In the genomic region with DNA sequence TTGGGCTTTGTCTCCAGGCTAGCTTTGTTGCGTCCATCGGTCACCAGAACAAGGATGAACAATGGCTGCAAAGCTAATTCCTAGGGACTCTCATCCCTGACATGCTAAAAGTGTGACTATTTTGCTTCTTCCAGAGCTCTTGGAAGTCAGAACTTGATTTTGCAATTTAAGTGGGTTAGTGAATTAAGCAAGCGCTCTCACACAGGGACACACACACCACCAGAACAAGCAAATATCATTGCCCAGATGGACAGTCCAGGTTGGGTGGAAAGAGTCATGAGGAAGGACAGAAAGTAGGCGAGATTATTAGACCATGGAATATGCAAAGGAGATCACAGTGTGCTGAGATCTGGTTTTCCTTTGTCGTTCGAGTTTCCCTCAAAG, we compare ENCODE assay signal across 22 mouse cellular contexts. TPM values are rescaled to one million over a fixed set of nuclear protein-coding genes. Genes with fewer than 3 reads are reported as not detected.
DNase-seq lines count a peak whose midpoint lies in the region; ATAC-seq and TF ChIP-seq lines count a peak whose summit lies in the region.
"Had no signal": no experiment of that assay in that cellular context is flagged by ENCODE, and none has a peak within 500 bp of the region (broad histone marks: within the 10 kb centered on the region; RNA-seq: fewer than 3 reads in every experiment).

No protein-coding gene starts in this region.

- TF ChIP-seq CTCF in gastrocnemius, adult 2 months (IDR thresholded peaks at IDR 0.05) = no peak
- TF ChIP-seq CTCF in liver, postnatal 0 days (IDR thresholded peaks at IDR 0.05; ENCODE audit: low read depth) = no peak
- no peak for TF ChIP-seq CTCF in small intestine, adult 2 months (IDR thresholded peaks at IDR 0.05; ENCODE audit: extremely low read depth, insufficient read length, insufficient replicate concordance, low read depth, low read length)

- TF ChIP-seq EP300 in liver, postnatal 0 days (IDR thresholded peaks at IDR 0.05; ENCODE audit: low read depth) = no peak

- H3K9ac ChIP-seq in heart, embryonic 14.5 days (ENCODE audit: low read length) = no peak overlapping the region
- H3K9ac ChIP-seq in liver, postnatal 0 days (replicated peaks) = no peak overlapping the region
- H3K9ac ChIP-seq: embryonic facial prominence, embryonic 15.5 days; intestine, embryonic 15.5 days; liver, embryonic 13.5 days; lung, embryonic 15.5 days; neural tube, embryonic 12.5 days had no signal

- H3K27me3 ChIP-seq in heart, embryonic 14.5 days (ENCODE audit: control insufficient read depth, insufficient read depth, low read length) = no peaks in the 10 kb centered on the region
- H3K27me3 ChIP-seq in liver, postnatal 0 days (ENCODE audit: insufficient read depth, low read length) = no peaks in the 10 kb centered on the region
- no peaks in the 10 kb centered on the region for H3K27me3 ChIP-seq in small intestine, adult 2 months (ENCODE audit: control insufficient read depth, insufficient read depth, low read length)
- H3K27me3 ChIP-seq: intestine, embryonic 15.5 days; lung, embryonic 15.5 days; neural tube, embryonic 12.5 days had no signal

- no peak for DNase-seq in gastrocnemius, adult 2 months
- no peak for DNase-seq in gastrocnemius, adult 8-10 months (ENCODE audit: low spot score in 2 of 2)
- no peak for DNase-seq in heart, adult 11 months
- DNase-seq in liver, postnatal 0 days = no peak
- DNase-seq in liver = no peak
- no peak for DNase-seq in thymus, postnatal 4 days
- DNase-seq: adrenal gland, postnatal 25 days; cerebellum, adult 9-10 months; gastrocnemius, postnatal 14 days; liver, embryonic 13.5 days; midbrain, embryonic 14.5 days; right cerebral cortex, adult 18-20 months had no signal

- TF ChIP-seq POLR2A in small intestine, adult 2 months (IDR thresholded peaks at IDR 0.05; ENCODE audit: low read depth, low read length) = no peak

- WGBS in heart, embryonic 14.5 days = 64% methylated on average over 6 of the region's 6 CpGs
- 61% methylated on average over 6 of the region's 6 CpGs for WGBS in liver, postnatal 0 days (ENCODE audit: insufficient replicate concordance)
- WGBS in small intestine, adult 2 months = 63% methylated on average over 6 of the region's 6 CpGs

- H3K4me1 ChIP-seq in heart, embryonic 14.5 days (ENCODE audit: control insufficient read depth in 2 of 2, insufficient read depth in 2 of 2, low read length in 2 of 2) = peaks cover 26 to 55% of the 10 kb centered on the region in 2 experiments
- H3K4me1 ChIP-seq in liver, postnatal 0 days (ENCODE audit: insufficient read depth) = peaks cover 28% of the 10 kb centered on the region
- H3K4me1 ChIP-seq in small intestine, adult 2 months (ENCODE audit: control insufficient read depth, insufficient read depth, insufficient read length, low read length) = peaks cover 26% of the 10 kb centered on the region; the same call in 1 of the 2 replicates
- H3K4me1 ChIP-seq: intestine, embryonic 15.5 days had no signal

- peak overlapping the region; percentile 56 for H3K27ac ChIP-seq in gastrocnemius, adult 2 months
- peak overlapping the region; percentile 6 to 14; a peak in 3 of 4 replicates for H3K27ac ChIP-seq in heart, embryonic 14.5 days (replicated peaks in 1 of 2; ENCODE audit: control insufficient read depth in 1 of 2, insufficient read depth in 1 of 2, low read depth in 2 of 2, low read length in 2 of 2)
- no peak overlapping the region for H3K27ac ChIP-seq in liver, postnatal 0 days (ENCODE audit: low read depth)
- peak overlapping the region; percentile 73 for H3K27ac ChIP-seq in small intestine, adult 2 months (ENCODE audit: insufficient read depth, low read depth, low read length)
- H3K27ac ChIP-seq: embryonic facial prominence, embryonic 15.5 days; hindbrain, embryonic 10.5 days; intestine, embryonic 15.5 days; layer of hippocampus, adult 2 months; liver, embryonic 13.5 days; lung, embryonic 15.5 days; neural tube, embryonic 12.5 days had no signal

- no peak for ATAC-seq in heart, embryonic 14.5 days (ENCODE audit: insufficient number of reproducible peaks, insufficient read depth, low FRiP score, low read depth)
- ATAC-seq in liver, postnatal 0 days = peak; percentile 39; the same call in 1 of the 2 replicates
- ATAC-seq: forebrain, embryonic 14.5 days; hindbrain, embryonic 16.5 days; intestine, embryonic 15.5 days had no signal

- intact Hi-C loops in gastrocnemius, adult 2 months (cut with DNase I) = no loop called here

- H3K9me3 ChIP-seq in heart, embryonic 14.5 days (ENCODE audit: control insufficient read depth, low read length) = no peaks in the 10 kb centered on the region
- H3K9me3 ChIP-seq in liver, postnatal 0 days (ENCODE audit: low read length) = no peaks in the 10 kb centered on the region
- H3K9me3 ChIP-seq: embryonic facial prominence, embryonic 15.5 days; hindbrain, embryonic 10.5 days; intestine, embryonic 15.5 days; liver, embryonic 13.5 days; lung, embryonic 15.5 days; neural tube, embryonic 12.5 days had no signal

- no peak overlapping the region for H3K4me3 ChIP-seq in gastrocnemius, adult 2 months
- H3K4me3 ChIP-seq in heart, embryonic 14.5 days (ENCODE audit: control insufficient read depth in 1 of 2, insufficient read depth in 1 of 2, low read depth in 1 of 2, low read length in 2 of 2) = no peak overlapping the region
- H3K4me3 ChIP-seq in liver, postnatal 0 days (ENCODE audit: low read depth, low read length) = no peak overlapping the region
- H3K4me3 ChIP-seq in small intestine, adult 2 months (ENCODE audit: low read depth, low read length) = no peak overlapping the region
- H3K4me3 ChIP-seq: embryonic facial prominence, embryonic 15.5 days; hindbrain, embryonic 10.5 days; intestine, embryonic 15.5 days; layer of hippocampus, adult 2 months; liver, embryonic 13.5 days; lung, embryonic 15.5 days; neural tube, embryonic 12.5 days had no signal

- peaks cover 23% of the 10 kb centered on the region for H3K36me3 ChIP-seq in heart, embryonic 14.5 days (ENCODE audit: control insufficient read depth, insufficient read depth, low read length)
- H3K36me3 ChIP-seq in liver, postnatal 0 days (replicated peaks; ENCODE audit: insufficient read depth, low read length) = no peaks in the 10 kb centered on the region
- no peaks in the 10 kb centered on the region for H3K36me3 ChIP-seq in small intestine, adult 2 months (ENCODE audit: control insufficient read depth, insufficient read depth, low read length)
- H3K36me3 ChIP-seq: embryonic facial prominence, embryonic 15.5 days; hindbrain, embryonic 10.5 days; intestine, embryonic 15.5 days; liver, embryonic 13.5 days; lung, embryonic 15.5 days; neural tube, embryonic 12.5 days had no signal

- peak overlapping the region; percentile 5; the same call in 1 of the 2 replicates for H3K4me2 ChIP-seq in heart, embryonic 14.5 days (ENCODE audit: low read length)
- no peak overlapping the region for H3K4me2 ChIP-seq in liver, postnatal 0 days (ENCODE audit: low read depth, low read length)
- H3K4me2 ChIP-seq: embryonic facial prominence, embryonic 15.5 days; intestine, embryonic 15.5 days; liver, embryonic 13.5 days; lung, embryonic 15.5 days; neural tube, embryonic 12.5 days had no signal

RNA-seq across cellular contexts. Expression of gene Hopx, which starts 14.9 kb away (rescaled TPM):
- 1 to 10 TPM; 2.2 to 5.4 TPM for total RNA-seq in gastrocnemius, adult 2 months (2021)
- total RNA-seq in gastrocnemius, adult 8-10 months (2022) = 1 to 10 TPM; 1.2 to 2.7 (median 2.2) TPM
- 30.1 and 34.0 TPM in 2 replicates for polyA plus RNA-seq in heart, embryonic 14.5 days (2014; fragmentation: Nextera tagmentation; extraction: Ambion mirVana)
- polyA plus RNA-seq in liver, postnatal 0 days (2015; fragmentation: Nextera tagmentation; extraction: Ambion mirVana) = 0.78 and 0.95 TPM in 2 replicates
- polyA plus RNA-seq in small intestine, adult 2 months (2012; rRNA removed) = 72.0 and 80.7 TPM in 2 replicates

Comparison
In these comparisons a context has a peak if more than half of its experiments do, and no peak if none do; other contexts are left out.
1. RNA of gene Hopx, which starts 14.9 kb away (polyA plus RNA-seq): 72.0 to 80.7 TPM in small intestine, adult 2 months and 30.1 to 34.0 TPM in heart, embryonic 14.5 days; 0.78 to 0.95 TPM in liver, postnatal 0 days; every median in the first group is over 10 times any median in the second.